Mouse (Mus musculus): ENCODE data around the gene Aloxe3.

GRCm38 (mm10) chr11:69086390-69086789 is 39.3 kb upstream of the Aloxe3 start:
- TF ChIP-seq EP300 (IDR thresholded peaks at IDR 0.05; ENCODE audit: low read depth) (no peak), CTCF (IDR thresholded peaks at IDR 0.05; ENCODE audit: low read depth) (no peak)
